Mouse (Mus musculus) CD4-positive helper T cell, adult 2 months (primary cell): ENCODE measurements at regions not wholly inside any gene's neighbourhood (a gene's known extent, or its start where the extent isn't known, plus 50 kb on each side); places are given as distances from the start of the nearest gene placed in this dataset.

Source experiments
- DNase-seq: peaks from one replicate; pipeline ENCODE4 v3.0.0-alpha.2; 2012; ENCODE audit warnings: low read depth, missing footprints, low spot score

- no peak for DNase-seq
Observed at GRCm38 (mm10) chr2:74354591-74354990, 224.6 kb downstream of the Lnpk start.

DNA sequence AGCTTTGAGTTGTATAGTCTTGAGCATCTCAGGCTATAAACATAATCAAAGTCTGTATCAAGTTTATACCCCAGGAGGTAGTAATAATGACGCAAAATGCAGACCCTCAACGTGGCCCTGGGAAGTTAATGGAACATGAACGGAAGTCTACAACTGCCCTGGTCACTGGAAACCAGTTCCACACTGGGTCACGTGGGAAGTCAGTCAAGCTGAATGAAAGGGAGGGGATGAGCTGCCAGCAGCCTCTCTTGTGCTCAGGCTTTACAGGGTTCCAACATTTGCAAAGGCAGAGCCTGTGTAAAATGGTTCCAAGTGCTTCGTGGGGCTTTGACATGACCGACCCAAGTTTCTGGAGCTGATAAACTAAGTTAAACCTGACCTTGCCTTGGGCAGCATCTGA, 229.4 kb downstream of the Lnpk start:
- no peak for DNase-seq

DNA sequence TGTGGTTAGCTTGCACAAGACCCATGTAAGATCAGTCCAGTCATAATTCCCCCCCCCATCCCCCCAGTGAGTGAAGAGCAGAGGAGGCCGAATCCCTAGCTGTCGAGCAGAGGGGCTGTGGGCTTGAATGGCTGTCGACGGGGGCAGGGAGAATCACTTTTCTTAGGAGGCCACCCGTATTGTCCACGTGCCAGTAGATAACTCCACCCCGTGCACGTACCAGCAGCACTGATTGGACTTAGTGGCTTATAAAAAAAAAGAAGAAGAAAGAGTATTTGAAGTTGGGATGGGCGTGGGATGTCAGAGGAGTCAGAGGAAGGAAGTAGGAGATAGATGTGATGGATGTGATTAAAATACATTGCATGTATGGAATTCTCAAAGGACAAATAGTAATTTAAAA, 272.9 kb downstream of the Lnpk start:
- no peak for DNase-seq

GRCm38 (mm10) chr2:74300885-74301451, 278.3 kb downstream of the Lnpk start:
- no peak for DNase-seq

DNA sequence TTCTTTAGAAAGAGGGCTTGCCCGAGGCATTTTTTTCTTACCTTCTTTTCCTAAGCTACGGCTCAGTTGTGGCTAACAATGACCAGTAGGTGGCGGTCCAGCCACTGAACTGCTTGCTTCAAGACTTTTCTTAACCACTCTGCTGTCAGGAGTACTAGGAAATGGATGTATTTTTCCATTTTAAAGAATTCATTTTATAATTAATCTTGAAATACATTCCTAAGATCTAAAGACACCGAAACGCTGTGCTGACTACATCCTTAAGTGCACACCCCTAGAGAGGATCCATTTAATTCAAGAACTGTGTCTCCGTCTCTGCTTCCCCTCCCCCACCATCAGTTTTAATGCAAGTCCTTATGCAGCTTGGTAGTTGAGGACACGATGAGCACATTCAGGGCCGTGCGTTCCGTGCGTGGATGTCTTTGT, 278.9 kb downstream of the Lnpk start:
- peak; percentile 19 for DNase-seq

DNA sequence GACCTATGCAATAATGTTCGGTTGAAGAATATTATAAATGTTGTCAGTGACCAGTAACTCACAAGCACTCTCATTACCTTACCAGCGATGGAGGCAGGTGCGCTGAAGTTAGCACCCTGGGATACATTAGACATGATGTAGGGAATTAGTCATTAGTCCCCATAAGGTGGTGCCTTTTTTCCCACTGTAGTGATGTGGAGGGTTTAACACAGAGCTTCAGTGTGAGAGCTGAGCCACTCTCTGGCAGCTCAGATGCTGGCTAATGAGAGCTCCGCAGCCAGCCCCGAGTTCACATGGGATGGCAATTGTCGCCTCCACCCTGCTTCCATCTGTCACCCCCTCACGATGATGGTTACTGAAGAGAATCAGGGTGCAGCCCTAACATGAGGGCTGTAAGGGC, 286.6 kb downstream of the Lnpk start:
- no peak for DNase-seq

DNA sequence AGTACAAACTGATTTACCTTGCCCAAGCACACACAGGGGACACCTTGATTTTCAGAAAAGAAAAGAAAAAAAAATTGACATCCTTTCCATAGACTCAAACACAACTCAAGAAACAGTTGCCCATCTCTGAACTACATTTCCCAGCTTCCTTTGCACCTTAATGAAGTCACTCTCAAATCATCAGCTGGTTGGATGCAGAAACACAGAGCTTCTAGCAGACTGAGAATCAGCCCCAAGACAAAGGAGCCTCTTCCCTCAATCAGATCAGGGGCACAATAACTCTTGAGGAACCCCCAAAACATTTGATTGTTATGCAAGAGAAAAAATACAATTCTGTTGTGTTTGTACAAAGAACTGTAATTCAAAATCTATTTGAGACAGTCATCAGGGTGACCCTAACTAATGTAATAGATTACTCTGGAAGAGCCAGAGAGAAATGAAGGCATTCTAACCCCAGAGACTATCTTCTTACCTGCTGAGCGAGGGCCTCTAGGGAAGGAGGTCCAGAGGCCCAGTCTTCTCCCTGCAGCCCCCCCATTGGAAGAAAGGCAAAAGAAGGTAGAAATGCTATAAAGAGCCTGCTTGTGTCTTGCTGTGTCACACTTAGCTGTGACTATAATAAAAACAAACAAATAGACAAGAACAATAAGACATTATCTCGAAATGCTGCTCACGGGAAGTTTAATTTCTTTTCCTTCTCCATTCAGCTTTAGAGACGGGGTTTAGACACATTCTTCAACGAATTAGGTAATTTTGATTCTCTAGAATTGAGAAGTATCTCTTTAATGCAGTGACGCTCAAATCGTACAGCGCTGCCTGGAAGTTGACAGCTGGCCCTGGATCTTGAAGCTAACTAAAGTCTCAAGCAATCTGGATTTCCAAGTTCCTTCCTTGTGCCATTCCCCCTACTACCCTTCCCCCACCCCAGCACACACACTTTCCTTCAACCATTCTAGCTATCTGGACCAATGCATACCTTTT, 287.5 kb downstream of the Lnpk start:
- DNase-seq: no peak

DNA sequence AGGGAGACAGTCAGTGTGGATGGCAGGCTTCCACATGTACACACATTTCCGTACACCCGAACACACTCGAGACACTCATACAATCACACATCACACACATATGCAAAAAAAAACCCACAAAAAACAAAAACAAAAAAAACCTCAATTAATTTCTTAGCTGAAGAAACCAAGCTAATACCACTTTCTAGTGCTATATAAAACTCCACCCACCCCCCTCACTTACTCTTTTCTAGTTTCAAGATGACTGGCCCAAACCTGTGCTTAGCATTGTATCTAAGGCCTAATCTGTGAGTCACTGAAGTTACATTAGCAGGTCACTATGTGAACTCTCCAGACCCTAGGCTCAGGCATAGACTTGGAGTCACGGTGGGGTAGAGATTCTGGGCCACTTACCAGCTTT, 293.6 kb downstream of the Lnpk start:
- no peak for DNase-seq

DNA sequence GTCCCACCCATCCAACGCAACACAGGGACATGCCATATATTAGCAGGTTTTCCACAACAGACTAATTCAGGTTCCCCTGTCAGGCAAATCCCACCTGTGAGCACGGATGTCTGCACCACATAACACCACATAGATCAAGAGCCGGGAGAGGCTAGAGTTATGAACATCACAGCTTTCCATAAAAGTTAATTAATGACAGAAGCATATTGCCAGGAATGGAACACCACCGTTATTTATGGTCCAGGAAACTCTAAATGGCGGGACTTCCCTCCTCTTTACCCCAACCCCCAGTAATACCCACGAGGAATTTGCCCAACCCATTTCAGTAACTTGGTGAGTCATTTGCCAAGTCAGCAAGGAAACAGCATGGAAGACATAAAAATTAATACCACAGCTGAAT, 314.3 kb downstream of the Lnpk start:
- no peak for DNase-seq

- no peak for DNase-seq
Observed at GRCm38 (mm10) chr2:74257034-74257781, 322.0 kb downstream of the Lnpk start.

DNA sequence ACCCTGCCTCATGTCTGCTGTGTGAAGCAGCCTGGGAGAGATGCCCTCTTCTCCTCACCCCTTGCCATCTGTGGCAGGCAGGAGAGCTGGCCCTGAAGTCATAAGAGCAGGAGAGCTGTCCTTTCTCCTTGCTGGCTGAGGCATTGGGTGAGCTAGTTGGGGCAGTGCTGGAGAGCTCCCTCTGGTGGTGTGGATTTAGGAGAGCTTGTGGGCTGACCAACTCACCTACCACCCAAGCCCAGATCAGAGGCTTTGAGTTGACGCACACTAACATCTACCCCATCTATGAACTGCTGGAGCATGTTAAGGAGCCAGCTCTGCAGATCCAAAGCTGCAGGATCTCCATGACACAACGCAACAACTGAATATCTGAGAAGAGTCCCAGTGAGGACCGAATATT, 331.7 kb downstream of the Lnpk start:
- no peak for DNase-seq

DNA sequence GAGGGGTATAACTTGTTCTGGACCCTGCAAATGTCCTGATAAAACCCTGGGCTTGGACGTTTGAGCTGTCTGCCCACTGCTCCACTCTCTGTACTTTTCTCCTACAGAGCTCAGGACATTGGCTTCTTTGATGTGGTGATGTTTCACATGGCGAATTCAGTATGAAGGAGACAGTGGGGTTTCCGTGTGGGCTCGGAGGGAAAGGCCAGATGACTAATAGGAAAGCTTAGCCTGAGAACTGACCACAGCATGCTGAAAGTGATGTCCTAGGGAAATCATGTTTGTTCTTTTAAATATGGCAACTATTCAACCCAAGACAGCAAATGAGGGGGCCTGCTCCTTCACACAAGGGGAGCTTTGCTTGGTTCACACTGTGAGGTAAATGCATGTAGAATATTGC, 332.6 kb downstream of the Lnpk start:
- no peak for DNase-seq

DNA sequence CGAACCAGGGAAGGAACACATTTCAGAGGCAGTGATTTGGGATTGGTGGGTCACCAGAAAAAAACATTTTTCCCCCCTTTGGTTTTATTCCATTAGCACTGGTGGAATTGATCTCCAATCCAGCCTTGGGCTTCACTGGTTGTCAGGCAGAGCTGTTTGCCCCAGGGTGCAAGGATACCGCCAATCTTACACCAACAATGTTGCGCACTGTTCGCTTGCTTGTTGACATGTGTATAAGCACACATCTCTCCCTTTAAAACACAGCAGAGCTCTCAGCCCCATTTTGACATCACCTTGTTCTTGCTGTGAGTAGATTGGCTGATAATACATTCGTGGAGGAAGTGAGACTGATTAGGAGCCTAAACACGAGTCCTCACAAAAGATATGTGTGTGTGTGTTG, 333.1 kb upstream of the Atp5g3 start:
- DNase-seq: no peak

DNA sequence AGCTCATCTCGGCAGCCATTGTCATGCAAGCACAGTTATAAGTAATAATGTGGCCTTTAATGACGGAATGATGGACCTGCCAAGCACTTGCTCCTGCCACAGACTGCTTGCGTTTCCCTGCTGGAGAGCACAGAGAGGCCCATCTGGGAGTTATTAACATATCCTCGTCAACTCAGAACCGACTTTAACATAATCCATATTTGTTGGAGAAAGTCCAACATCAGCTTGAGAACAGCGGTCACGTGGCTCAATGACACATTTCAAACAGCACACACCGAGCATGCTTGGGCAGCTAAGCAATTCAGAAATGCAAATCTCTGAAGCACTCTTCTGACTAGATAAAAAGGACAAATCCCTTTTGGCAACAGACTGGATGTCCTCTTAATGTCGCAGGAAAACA, 332.7 kb upstream of the Atp5g3 start:
- no peak for DNase-seq

- DNase-seq: no peak
Observed at GRCm38 (mm10) chr2:74239586-74239985, 328.5 kb upstream of the Atp5g3 start.

GRCm38 (mm10) chr2:74217437-74217836, 306.3 kb upstream of the Atp5g3 start:
- DNase-seq: no peak

GRCm38 (mm10) chr2:74210210-74210609, 299.1 kb upstream of the Atp5g3 start:
- DNase-seq: no peak

DNA sequence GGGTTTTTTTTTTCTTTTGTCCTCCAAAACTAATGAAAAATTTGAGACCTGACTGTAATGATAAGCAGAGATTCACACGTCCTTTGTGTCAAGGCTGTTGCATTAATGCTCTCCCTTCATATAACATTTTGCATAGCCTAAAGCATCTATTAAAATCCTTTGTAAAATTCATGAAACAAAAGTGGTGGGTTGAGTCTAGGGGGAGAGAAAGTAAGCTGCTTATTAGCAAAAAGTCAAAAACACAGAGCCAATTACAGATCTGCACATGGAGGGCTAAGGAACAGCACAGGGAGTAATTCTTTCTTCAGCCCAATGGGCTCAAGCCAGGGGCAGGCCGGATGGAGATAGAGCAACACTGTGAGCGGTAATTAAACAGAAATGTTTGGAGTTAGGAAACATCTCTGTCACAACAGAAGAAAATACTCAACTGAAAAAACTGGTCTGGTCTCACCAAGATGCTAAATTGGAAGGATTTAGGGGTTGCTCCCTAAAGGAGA, 298.3 kb upstream of the Atp5g3 start:
- DNase-seq: no peak

- no peak for DNase-seq
Observed at GRCm38 (mm10) chr2:74207440-74207839, 296.3 kb upstream of the Atp5g3 start.

- DNase-seq: no peak
Observed at GRCm38 (mm10) chr2:74202776-74203175, 291.6 kb upstream of the Atp5g3 start.

DNA sequence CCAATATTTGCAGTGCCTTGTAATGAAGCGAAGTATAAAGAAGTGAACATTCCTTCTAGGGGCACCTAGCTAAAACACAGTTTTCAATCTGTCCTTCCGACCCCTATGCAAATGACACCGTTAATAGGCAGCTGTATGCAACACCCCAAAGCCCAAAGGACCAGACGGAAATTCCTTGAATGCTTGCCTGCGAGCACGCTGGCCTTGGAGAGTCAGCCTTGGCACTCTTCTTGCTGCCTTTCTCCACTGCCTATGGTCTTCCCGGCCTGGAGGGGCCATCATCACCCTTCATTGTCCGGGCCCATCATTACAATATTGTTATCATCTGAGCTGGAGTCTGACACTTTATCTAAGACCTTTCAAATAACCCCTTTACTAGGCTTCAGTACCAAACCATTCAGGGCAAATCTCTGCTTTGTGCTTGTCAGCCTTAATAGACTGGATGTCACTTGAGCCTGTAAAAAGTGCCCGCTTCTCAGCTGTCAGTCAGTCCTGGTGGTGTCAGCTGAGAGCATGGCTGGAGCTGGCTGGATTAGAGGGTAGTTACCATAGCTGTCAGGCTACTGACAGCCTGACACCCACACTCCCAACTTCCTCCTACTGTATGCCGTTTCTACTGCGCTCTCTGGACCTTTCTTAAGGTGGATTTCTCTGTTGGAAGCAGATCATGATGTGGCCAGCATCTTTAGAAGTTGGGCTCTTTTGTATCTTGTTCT, 290.6 kb upstream of the Atp5g3 start:
- no peak for DNase-seq

DNA sequence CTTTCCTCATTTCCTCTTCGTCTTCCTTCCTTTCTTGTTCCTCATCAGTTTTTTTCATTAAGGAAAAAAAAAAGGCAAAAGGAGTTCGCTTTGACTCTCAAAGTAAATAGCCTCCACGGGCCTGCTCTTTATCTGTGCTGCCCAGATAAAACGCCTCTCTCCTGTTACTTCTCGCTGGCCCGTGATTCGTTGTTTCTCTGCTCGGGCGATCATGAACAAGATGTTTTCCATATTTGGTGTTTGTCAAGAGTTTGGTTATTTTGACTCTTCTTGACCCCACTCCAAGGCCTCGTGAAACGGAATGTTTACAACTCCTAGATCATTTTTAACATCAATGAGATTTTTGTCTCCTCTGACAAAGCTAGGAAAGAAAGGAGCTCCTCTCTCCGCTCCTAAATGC, 288.4 kb upstream of the Atp5g3 start:
- DNase-seq: no peak
